9 mouse cellular contexts compared by ENCODE assay signal in the genomic region with DNA sequence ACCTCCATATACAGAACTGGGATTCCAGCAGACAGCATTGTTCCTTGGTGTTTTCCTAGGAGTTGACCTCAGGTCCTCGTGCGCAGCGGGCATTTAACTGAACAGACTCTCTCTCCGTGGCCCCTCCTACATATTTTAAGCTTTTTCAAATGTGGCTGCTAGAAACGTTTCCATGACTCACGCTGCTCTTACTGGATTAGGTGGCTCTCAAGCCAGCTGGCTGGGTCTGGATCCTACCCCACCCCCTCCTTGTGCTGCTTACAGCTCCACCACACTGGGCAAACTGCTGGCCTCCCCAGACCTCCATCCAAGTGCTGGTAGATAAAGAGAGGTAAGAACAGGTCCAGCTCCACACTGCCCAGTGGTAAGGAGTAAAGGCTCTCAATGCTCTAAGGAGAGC. TPM values are rescaled to one million over a fixed set of nuclear protein-coding genes. Genes with fewer than 3 reads are reported as not detected.
DNase-seq lines count a peak whose midpoint lies in the region; ATAC-seq and TF ChIP-seq lines count a peak whose summit lies in the region.
"Had no signal": no experiment of that assay in that cellular context is flagged by ENCODE, and none has a peak within 500 bp of the region (broad histone marks: within the 10 kb centered on the region; RNA-seq: fewer than 3 reads in every experiment).

No protein-coding gene starts in this region.

- H3K9me3 ChIP-seq in limb, embryonic 14.5 days (ENCODE audit: control insufficient read depth, low read length): no peaks in the 10 kb centered on the region
- H3K9me3 ChIP-seq in limb, embryonic 10.5 days (replicated peaks): no peaks in the 10 kb centered on the region
- H3K9me3 ChIP-seq in kidney, embryonic 15.5 days (replicated peaks): no peaks in the 10 kb centered on the region
- H3K9me3 ChIP-seq in midbrain, embryonic 14.5 days (ENCODE audit: control insufficient read depth, low read length): no peaks in the 10 kb centered on the region
- H3K9me3 ChIP-seq: midbrain, embryonic 12.5 days had no signal

- H3K4me3 ChIP-seq in limb, embryonic 14.5 days (replicated peaks; ENCODE audit: low read length): no peak overlapping the region
- no peak overlapping the region for H3K4me3 ChIP-seq in limb, embryonic 10.5 days
- H3K4me3 ChIP-seq in kidney, embryonic 15.5 days (replicated peaks): no peak overlapping the region
- H3K4me3 ChIP-seq in midbrain, embryonic 14.5 days (replicated peaks; ENCODE audit: low read depth, low read length): no peak overlapping the region
- H3K4me3 ChIP-seq: midbrain, embryonic 12.5 days had no signal

- H3K4me2 ChIP-seq in limb, embryonic 14.5 days (replicated peaks; ENCODE audit: low read depth, low read length, severe bottlenecking): no peak overlapping the region
- H3K4me2 ChIP-seq in kidney, embryonic 15.5 days: no peak overlapping the region
- H3K4me2 ChIP-seq in midbrain, embryonic 14.5 days (ENCODE audit: low read length): no peak overlapping the region
- H3K4me2 ChIP-seq: midbrain, embryonic 12.5 days had no signal

- H3K4me1 ChIP-seq in limb, embryonic 14.5 days (ENCODE audit: control insufficient read depth, insufficient read depth, low read length): no peaks in the 10 kb centered on the region
- peaks cover 5% of the 10 kb centered on the region; the same call in 1 of the 2 replicates for H3K4me1 ChIP-seq in limb, embryonic 10.5 days
- peaks cover 6% of the 10 kb centered on the region; the same call in 1 of the 2 replicates for H3K4me1 ChIP-seq in kidney, embryonic 15.5 days
- H3K4me1 ChIP-seq in midbrain, embryonic 14.5 days (ENCODE audit: control insufficient read depth, insufficient read depth, low read length): 0 out of 2 replicates have a peak, but pooled peaks cover 4% of the 10 kb centered on the region

- H3K9ac ChIP-seq in limb, embryonic 14.5 days (ENCODE audit: low read depth, low read length, severe bottlenecking): no peak overlapping the region
- H3K9ac ChIP-seq in kidney, embryonic 15.5 days: no peak overlapping the region
- H3K9ac ChIP-seq in midbrain, embryonic 14.5 days (replicated peaks; ENCODE audit: low read length): no peak overlapping the region
- H3K9ac ChIP-seq: midbrain, embryonic 12.5 days had no signal

- WGBS in limb, embryonic 14.5 days: 67% methylated on average over 6 of the region's 6 CpGs
- WGBS in limb, embryonic 10.5 days: 94% methylated on average over 6 of the region's 6 CpGs
- 82% methylated on average over 6 of the region's 6 CpGs for WGBS in kidney, embryonic 15.5 days
- WGBS in midbrain, embryonic 14.5 days: 85% methylated on average over 6 of the region's 6 CpGs

- H3K27me3 ChIP-seq in limb, embryonic 14.5 days (ENCODE audit: control insufficient read depth, insufficient read depth, low read length): no peaks in the 10 kb centered on the region
- H3K27me3 ChIP-seq in limb, embryonic 10.5 days (ENCODE audit: low read depth, poor library complexity, severe bottlenecking): no peaks in the 10 kb centered on the region
- no peaks in the 10 kb centered on the region for H3K27me3 ChIP-seq in kidney, embryonic 15.5 days
- H3K27me3 ChIP-seq in midbrain, embryonic 14.5 days (ENCODE audit: control insufficient read depth, insufficient read depth, low read length): no peaks in the 10 kb centered on the region
- H3K27me3 ChIP-seq: midbrain, embryonic 12.5 days had no signal

- DNase-seq in limb, embryonic 14.5 days (ENCODE audit: low spot score): peak; percentile 24
- no peak for DNase-seq in limb, embryonic 10.5 days (ENCODE audit: low spot score)
- DNase-seq in gastrocnemius, postnatal 10 days: peak; percentile 45
- peak; percentile 19 for DNase-seq in retina, embryonic 14.5 days (ENCODE audit: low spot score)
- DNase-seq in liver: no peak
- no peak for DNase-seq in midbrain, embryonic 14.5 days
- DNase-seq in urinary bladder, postnatal 4 days (ENCODE audit: low spot score in 2 of 2): no peak

- H3K27ac ChIP-seq in limb, embryonic 14.5 days (replicated peaks; ENCODE audit: low read depth, low read length): no peak overlapping the region
- no peak overlapping the region for H3K27ac ChIP-seq in limb, embryonic 10.5 days
- no peak overlapping the region for H3K27ac ChIP-seq in kidney, embryonic 15.5 days
- no peak overlapping the region for H3K27ac ChIP-seq in midbrain, embryonic 14.5 days (replicated peaks; ENCODE audit: low read depth, low read length)
- H3K27ac ChIP-seq: midbrain, embryonic 12.5 days had no signal

- peaks cover 8% of the 10 kb centered on the region; the same call in 1 of the 2 replicates for H3K36me3 ChIP-seq in limb, embryonic 14.5 days (ENCODE audit: control insufficient read depth, insufficient read depth, low read length)
- peaks cover 27% of the 10 kb centered on the region for H3K36me3 ChIP-seq in limb, embryonic 10.5 days
- peaks cover 17% of the 10 kb centered on the region; the same call in 1 of the 2 replicates for H3K36me3 ChIP-seq in kidney, embryonic 15.5 days
- peaks cover 7% of the 10 kb centered on the region; the same call in 1 of the 2 replicates for H3K36me3 ChIP-seq in midbrain, embryonic 14.5 days (ENCODE audit: control insufficient read depth, insufficient read depth, low read length)

- TF ChIP-seq POLR2A in limb, embryonic 14.5 days (IDR thresholded peaks at IDR 0.05; ENCODE audit: borderline replicate concordance, extremely low read depth, insufficient read depth, insufficient read length): no peak

- 0 out of 2 replicates have a peak, but pooled peaks have one; percentile 30 for ATAC-seq in limb, embryonic 14.5 days (ENCODE audit: low FRiP score, low read depth)
- 0 out of 2 replicates have a peak, but pooled peaks have one; percentile 13 for ATAC-seq in kidney, embryonic 15.5 days (replicated peaks; ENCODE audit: low FRiP score)
- no peak for ATAC-seq in midbrain, embryonic 14.5 days (ENCODE audit: low FRiP score, low TSS enrichment)

RNA-seq across cellular contexts. Expression of gene Lgmn, which starts 17.5 kb away (rescaled TPM):
- polyA plus RNA-seq in limb, embryonic 14.5 days (2012; rRNA removed): 78.7 and 88.4 TPM in 2 replicates
- 105 and 106 TPM in 2 replicates for polyA plus RNA-seq in limb, embryonic 14.5 days (2014; fragmentation: Nextera tagmentation; extraction: Ambion mirVana)
- 37.0 and 40.5 TPM in 2 replicates for polyA plus RNA-seq in limb, embryonic 10.5 days (2016; fragmentation: Nextera tagmentation; extraction: Ambion mirVana)
- 100 to 1,000 TPM in 1 of 2 experiments, 10 to 100 TPM in 1; 90.0 to 100 TPM for total RNA-seq in gastrocnemius, postnatal 10 days (2021)
- 120 and 121 TPM in 2 replicates for polyA plus RNA-seq in kidney, embryonic 15.5 days (2015; fragmentation: Nextera tagmentation; extraction: Ambion mirVana)
- 77.5 and 81.5 TPM in 2 replicates for polyA plus RNA-seq in midbrain, embryonic 14.5 days (2014; fragmentation: Nextera tagmentation; extraction: Ambion mirVana)

RNA-seq across cellular contexts. Expression of gene Golga5, which starts 46.9 kb away (rescaled TPM):
- 26.6 and 34.9 TPM in 2 replicates for polyA plus RNA-seq in limb, embryonic 14.5 days (2012; rRNA removed)
- polyA plus RNA-seq in limb, embryonic 14.5 days (2014; fragmentation: Nextera tagmentation; extraction: Ambion mirVana): 41.6 and 42.3 TPM in 2 replicates
- polyA plus RNA-seq in limb, embryonic 10.5 days (2016; fragmentation: Nextera tagmentation; extraction: Ambion mirVana): 27.1 and 30.9 TPM in 2 replicates
- total RNA-seq in gastrocnemius, postnatal 10 days (2021): 10 to 100 TPM; 22.0 to 25.3 TPM
- polyA plus RNA-seq in kidney, embryonic 15.5 days (2015; fragmentation: Nextera tagmentation; extraction: Ambion mirVana): 35.2 and 38.5 TPM in 2 replicates
- 21.6 and 32.4 TPM in 2 replicates for polyA plus RNA-seq in midbrain, embryonic 14.5 days (2014; fragmentation: Nextera tagmentation; extraction: Ambion mirVana)

Comparison
In these comparisons a context has a peak if more than half of its experiments do, and no peak if none do; other contexts are left out.
1. DNase-seq: peak in limb, embryonic 14.5 days (single experiment), gastrocnemius, postnatal 10 days (single experiment) and retina, embryonic 14.5 days (single experiment); none in limb, embryonic 10.5 days (single experiment), liver (single experiment), midbrain, embryonic 14.5 days (single experiment) and urinary bladder, postnatal 4 days (0 of 2).